Mouse (Mus musculus) cerebellum, adult 11 months (tissue): ENCODE measurements around the gene Lcn2.

Source experiments
- DNase-seq: peaks from one replicate; pipeline ENCODE4 v3.0.0; 2022

Gene Lcn2

DNA sequence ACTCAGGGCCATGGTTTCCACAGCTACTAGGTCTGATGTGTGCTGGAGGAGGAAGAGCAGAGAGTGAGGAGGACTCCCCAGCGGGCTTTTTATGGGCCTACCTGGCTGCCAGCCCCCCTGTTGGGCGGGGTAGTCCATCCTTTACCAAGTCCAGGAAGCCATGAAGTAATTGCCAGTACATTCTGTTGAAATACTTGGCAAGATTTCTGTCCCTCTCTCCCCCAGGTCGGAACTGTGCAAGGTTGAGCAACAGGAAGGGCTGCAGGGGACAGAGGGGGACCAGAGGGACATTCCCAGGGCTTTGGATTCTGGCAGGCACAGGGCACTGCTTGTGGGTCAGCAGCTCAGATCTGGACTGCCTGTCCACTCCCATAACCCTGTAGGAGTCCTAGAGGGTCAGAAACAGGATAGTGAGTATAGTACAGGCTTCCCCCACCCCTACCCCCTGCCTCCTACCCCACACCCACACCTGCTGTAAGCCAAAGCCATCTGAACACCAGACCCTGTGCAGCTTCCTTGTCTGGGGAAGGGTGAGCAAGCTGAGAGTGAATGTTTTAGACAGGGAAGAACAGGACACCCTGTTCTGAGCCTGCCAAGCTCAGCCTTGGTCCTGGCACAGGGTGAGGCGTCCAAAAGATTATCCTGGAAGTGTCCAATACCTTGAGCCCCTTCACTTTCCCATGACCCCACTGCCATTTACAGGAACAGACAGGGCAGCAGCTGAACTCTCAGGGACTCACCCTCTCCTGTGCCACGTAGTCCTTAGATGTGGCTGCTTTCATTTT, at the start of gene Lcn2:
TSS of gene Lcn2 (minus strand) at position 547 of the 785 bp plus-strand sequence.
- DNase-seq: no peak

DNA sequence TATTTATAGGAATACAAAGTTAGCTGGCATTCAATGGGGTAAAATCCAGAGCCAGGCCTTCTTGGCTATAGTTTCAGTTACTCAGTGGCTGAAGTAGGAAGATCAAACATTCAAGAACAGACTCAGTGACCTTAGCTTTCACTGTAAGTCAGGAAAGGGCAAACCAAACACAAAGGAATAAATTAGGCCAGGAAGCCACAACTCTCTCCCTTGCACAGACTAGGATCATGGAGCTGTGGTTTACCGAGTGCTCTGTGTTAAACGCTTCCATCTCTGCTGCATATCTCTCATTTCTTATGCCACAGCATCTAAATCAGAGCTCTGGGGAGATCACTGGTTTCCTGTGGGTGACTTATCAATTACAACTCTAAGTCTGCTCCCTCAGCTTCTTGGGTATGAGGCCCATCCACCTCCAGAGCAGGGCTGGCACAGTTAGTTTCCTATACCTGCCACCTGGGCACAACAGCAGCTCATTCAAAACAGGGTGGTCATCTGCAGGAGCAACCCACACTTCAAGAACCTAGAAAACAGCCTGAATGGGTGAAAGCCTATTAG, 49.6 kb upstream of the Lcn2 start:
- DNase-seq: no peak

GRCm38 (mm10) chr2:32436686-32437372, 48.8 kb upstream of the Lcn2 start:
- no peak for DNase-seq

DNA sequence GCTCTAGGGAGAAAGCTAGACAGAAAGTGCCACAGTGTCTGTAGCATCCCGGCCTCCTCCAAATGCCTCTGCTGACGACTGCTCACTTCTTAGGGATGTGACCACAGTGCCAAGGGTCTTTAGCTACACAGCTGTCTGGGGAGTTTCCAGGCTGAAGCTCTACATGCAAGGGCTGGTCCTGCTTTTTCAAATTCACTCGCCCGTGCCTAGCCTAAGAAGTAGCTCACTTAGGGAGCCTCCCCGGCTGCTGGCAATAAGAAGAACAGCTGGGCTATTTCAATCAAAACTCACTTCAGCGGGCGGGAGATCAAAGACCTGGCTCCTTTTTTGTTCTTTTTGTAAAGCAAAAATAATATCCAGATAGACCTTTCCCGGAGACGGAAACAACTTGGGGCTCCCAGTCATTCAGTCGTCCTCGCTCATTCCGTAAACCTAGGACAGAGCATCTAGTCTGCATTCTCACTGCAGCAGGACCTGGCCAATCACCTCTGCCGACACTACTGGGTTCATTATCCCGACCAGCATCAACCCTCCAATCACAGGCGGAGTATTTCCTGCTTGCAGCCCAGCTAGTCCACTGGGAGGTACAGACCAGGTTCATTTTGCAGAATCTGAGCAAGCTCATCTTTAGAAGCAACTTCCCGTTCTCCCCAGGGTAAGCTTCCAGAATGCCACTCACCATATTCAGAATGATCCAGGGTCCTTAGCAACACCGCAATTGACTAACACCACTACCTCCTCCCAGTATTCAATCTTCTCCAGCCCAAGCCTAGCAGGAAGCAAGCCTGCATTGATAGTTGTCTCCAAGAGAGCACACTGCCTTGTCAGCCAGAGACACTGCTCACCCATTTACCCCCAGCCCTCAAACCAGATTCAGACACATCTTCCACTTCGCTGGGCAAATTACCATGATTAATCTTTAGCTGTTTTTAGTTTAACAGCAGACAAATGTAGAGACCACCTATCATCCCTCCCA, 42.9 kb upstream of the Lcn2 start:
- DNase-seq: peak; percentile 90

- DNase-seq: no peak
These were observed 41.3 kb upstream of the Lcn2 start for GRCm38 (mm10) chr2:32429215-32429891.

- no peak for DNase-seq
These were observed 40.2 kb upstream of the Lcn2 start for GRCm38 (mm10) chr2:32428262-32428722.

- no peak for DNase-seq
These were observed 39.7 kb upstream of the Lcn2 start for GRCm38 (mm10) chr2:32427720-32428119.

GRCm38 (mm10) chr2:32426141-32426540, 38.1 kb upstream of the Lcn2 start:
- no peak for DNase-seq

GRCm38 (mm10) chr2:32425568-32425967, 37.5 kb upstream of the Lcn2 start:
- DNase-seq: no peak

DNA sequence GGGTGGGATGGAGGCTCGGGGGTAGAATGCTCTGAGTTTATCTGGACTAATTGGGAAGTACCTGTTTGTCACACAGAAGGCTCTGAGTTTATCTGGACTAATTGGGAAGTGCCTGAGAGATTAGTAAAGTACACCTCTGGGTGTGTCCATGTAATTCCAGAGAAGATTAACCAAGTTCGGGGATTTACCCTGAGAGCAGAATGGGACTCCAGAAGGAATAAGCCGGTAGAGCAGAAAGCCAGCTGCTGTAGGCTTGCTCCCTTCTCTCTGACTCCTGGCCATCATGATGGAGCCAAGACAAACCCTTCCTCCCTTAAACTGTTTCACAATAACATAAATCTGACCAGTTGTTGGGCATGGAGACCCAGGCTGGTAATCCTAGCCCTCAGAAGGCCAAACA, 36.7 kb upstream of the Lcn2 start:
- DNase-seq: no peak

DNA sequence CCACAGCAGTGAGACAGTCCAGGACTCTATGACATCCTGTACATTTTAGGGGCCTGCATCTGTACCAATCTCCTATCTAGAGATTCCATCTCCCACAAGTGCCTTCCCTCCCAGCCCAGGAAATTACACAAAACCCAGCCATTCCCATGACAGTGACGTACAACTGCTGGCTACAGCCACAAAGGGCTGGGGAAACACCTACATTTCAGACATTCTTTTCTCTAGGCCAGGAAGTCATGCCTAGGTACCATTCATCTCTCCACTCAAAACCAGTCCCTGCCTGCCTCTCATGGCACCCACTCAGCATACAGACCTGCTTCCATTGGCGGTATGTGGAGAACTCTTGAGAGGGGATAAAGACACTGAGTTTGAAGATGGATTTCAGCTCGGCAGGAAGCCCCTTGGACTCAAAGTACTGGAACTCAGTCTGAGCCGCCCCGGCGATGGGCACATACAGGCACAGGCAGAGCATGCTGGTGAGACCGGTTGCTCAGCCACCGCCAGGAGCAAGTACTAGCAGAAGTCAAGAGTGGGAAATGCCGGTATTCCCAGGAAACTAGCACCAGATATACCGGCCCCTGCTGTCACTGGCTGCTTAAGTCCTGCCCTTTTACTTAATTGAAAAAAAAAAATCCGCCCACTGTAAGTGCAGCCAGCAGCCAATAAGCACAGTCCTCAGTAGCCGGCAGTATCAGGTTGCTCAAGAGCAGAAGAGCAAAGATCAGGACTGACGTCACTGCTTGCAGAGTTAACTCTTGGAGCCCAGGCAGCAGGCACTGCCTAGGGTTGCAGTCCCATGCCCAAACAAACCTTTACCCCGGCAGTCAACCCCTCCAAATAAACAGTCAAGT, 35.7 kb upstream of the Lcn2 start:
- DNase-seq: no peak

- no peak for DNase-seq
These were observed 33.8 kb upstream of the Lcn2 start for GRCm38 (mm10) chr2:32421851-32422251.

DNA sequence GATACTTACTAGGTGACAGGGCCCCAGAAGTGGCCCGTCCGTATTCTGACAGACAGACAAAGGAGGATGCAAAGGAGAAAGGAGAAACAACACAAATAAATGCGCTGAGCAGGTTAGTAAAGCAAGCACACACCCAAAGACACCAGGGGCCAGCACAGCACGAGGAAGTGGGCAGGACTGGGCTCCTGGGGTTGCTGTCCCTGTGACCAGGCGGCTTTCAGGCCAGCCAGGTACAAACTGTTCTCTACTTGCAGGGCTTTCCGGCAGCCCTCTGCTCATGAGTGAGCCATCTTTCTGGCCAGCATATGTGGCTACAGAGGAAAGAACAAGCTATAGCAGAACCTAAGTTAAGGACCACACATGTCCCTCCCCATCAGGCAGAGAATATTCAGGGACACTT, 32.6 kb upstream of the Lcn2 start:
- no peak for DNase-seq

- no peak for DNase-seq
These were observed 32.1 kb upstream of the Lcn2 start for GRCm38 (mm10) chr2:32420066-32420608.

DNA sequence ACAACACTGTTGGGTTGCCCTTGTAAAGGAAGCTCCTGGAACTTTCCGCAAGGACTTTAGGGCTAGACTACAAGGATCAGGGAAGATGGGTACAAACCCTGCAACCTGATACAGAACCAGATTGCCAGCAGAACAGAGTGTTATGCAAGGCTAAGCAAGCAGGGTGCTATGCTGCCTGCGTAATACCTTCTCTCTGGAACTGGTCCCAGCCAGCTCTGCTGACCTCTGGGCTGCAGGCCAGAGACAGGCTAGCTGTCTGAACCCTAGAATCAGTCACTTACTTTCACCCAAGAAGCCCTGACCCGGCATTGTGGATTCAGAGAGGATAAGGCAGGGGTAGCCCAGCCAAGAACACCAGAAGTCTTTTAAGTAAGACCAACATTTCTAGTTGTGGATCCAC, 31.3 kb upstream of the Lcn2 start:
- peak; percentile 63 for DNase-seq

GRCm38 (mm10) chr2:32418430-32419151, 30.5 kb upstream of the Lcn2 start:
- DNase-seq: no peak

- no peak for DNase-seq
These were observed 29.4 kb upstream of the Lcn2 start for GRCm38 (mm10) chr2:32417486-32417885.

GRCm38 (mm10) chr2:32416556-32416955, 28.5 kb upstream of the Lcn2 start:
- no peak for DNase-seq

DNA sequence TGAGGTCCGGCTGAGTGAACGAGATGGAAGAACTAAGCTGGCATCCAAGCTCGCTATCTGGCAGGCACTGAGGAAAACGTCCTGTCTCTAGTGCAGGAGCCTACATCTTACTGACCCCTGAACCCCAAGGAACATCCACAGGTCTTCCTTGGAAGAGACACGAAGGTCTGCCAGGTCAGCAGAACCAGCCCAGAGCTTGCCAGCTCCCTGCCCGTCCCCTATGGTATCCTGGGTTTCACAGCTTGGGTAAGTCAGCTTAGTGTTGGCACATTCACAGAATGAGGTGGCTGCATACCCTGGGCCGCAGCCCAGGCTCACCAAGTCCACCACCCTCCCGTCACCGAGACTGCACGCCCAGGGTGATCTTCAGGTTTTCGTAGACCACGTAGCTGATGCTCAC, 27.7 kb upstream of the Lcn2 start:
- no peak for DNase-seq

DNA sequence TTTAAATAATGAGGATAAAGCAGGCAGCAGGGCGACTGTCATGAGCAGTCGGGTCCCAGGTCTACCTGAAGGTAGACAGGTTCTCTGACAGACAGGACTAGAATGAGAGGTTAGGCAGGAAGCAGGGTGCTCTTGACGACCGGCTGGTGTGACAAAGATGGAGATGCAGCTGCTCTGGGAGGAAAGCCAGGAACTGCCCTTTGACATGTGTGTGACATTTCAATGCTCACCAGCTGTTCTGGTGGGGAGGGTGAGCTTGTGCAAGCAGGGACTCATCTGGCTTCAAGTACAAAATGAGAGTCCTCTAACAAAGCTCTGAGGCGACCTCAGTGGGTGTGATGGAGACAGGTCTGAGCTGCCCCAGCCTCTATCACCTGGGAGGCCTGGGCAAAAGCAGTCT, 25.9 kb upstream of the Lcn2 start:
- DNase-seq: no peak
